8 mouse cellular contexts compared by ENCODE assay signal in the genomic region with DNA sequence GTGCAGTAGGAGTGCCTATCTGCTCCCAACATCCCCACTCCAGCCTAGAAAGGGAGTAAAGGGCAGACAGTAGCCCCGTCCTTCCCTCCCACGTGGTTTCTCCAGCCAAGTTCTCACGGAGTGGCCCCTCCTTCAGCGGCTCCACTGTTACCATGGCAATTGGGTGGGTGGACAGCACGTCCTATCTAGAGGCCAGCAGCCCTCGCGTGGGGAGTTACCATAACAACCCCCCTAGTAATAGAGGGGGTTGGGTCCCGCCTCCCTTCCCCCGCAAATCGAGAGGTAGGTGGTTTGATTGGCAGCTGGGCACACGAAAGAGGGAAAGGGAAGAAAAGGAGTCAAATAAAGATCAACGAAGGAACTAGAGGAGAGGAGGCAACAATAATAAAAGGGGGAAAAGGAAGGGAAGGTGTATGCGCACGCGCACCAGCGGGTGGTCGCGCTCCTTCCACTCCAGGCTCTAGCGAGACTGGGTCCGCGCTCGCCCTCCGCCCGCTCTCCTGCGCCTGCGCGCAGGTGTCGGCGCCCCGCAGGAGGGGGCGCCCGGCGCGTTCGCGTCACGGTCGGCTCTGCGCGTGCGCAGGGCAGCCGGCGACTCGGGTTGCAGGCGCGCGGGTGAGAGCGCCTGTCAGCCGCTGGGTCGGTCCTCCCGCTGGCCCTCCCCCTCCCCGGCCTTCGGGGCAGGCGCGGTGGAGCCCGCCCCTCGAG. TPM values are rescaled to one million over a fixed set of nuclear protein-coding genes. Genes with fewer than 3 reads are reported as not detected.
DNase-seq lines count a peak whose midpoint lies in the region; ATAC-seq and TF ChIP-seq lines count a peak whose summit lies in the region.

TSS of gene Mink1 (plus strand) at position 595 of the 708 bp plus-strand sequence.

- H3K27ac ChIP-seq in lung, embryonic 14.5 days (ENCODE audit: low read depth) = peak within 1 kb of the TSS; percentile 88
- H3K27ac ChIP-seq in olfactory bulb, adult 2 months (ENCODE audit: insufficient read depth, low read depth, low read length) = peak within 1 kb of the TSS; percentile 90

- WGBS in lung, embryonic 14.5 days = 1% methylated on average over 39 of the region's 57 CpGs
- WGBS in olfactory bulb, adult 2 months = under 1% methylated on average over 56 of the region's 57 CpGs

- peak; percentile 92 for DNase-seq in MN1 (ENCODE audit: low spot score)
- DNase-seq in cerebellum, adult 9-10 months = peak; percentile 84
- DNase-seq in layer of hippocampus, adult 8-10 months (ENCODE audit: low spot score in 2 of 2) = peak; percentile 86 to 92
- peak; percentile 95 for DNase-seq in lung, embryonic 14.5 days
- DNase-seq in thymus, adult 18-20 months = peak; percentile 84 to 86

- H3K27me3 ChIP-seq in lung, embryonic 14.5 days (ENCODE audit: insufficient read depth, low read length) = no peaks in the 10 kb centered on the region

- peak within 1 kb of the TSS; percentile 96 for H3K4me2 ChIP-seq in lung, embryonic 14.5 days

- H3K4me1 ChIP-seq in lung, embryonic 14.5 days (ENCODE audit: insufficient read depth) = peaks cover 9% of the 10 kb centered on the region; the same call in 1 of the 2 replicates
- peaks cover 9% of the 10 kb centered on the region for H3K4me1 ChIP-seq in olfactory bulb, adult 2 months (ENCODE audit: control insufficient read depth, insufficient read depth, low read length)

- peak; percentile 94 for TF ChIP-seq POLR2A in olfactory bulb, adult 2 months (IDR thresholded peaks at IDR 0.05; ENCODE audit: insufficient read depth, low read depth, low read length)

- TF ChIP-seq CTCF in lung, embryonic 14.5 days (IDR thresholded peaks at IDR 0.05; ENCODE audit: low read depth) = no peak
- no peak for TF ChIP-seq CTCF in olfactory bulb, adult 2 months (IDR thresholded peaks at IDR 0.05; ENCODE audit: insufficient read depth, low read depth, low read length)

- ATAC-seq in frontal cortex, adult (ENCODE audit: low TSS enrichment) = peak; percentile 79
- ATAC-seq in hematopoietic stem cell, adult 5-6 weeks (replicated peaks in 1 of 2; ENCODE audit: insufficient read depth in 1 of 2, low FRiP score in 2 of 2, low TSS enrichment in 1 of 2, low read depth in 1 of 2, poor library complexity in 2 of 2, severe bottlenecking in 2 of 2) = peak; percentile 42 to 55
- ATAC-seq in lung, embryonic 14.5 days (ENCODE audit: insufficient read depth) = peak; percentile 90

- no peaks in the 10 kb centered on the region for H3K9me3 ChIP-seq in lung, embryonic 14.5 days (ENCODE audit: low read depth, low read length)

- H3K36me3 ChIP-seq in lung, embryonic 14.5 days (ENCODE audit: insufficient read depth) = no peaks in the 10 kb centered on the region

- H3K4me3 ChIP-seq in lung, embryonic 14.5 days (ENCODE audit: low read depth, low read length) = peak within 1 kb of the TSS; percentile 88
- peak within 1 kb of the TSS; percentile 78 for H3K4me3 ChIP-seq in olfactory bulb, adult 2 months (ENCODE audit: insufficient read depth, low read depth, low read length)

- H3K9ac ChIP-seq in lung, embryonic 14.5 days = peak within 1 kb of the TSS; percentile 80

RNA-seq across cellular contexts. Expression of gene Mink1, which starts in this region (rescaled TPM):
- 26.4 and 30.8 TPM in 2 replicates for total RNA-seq in hematopoietic stem cell, adult 5-6 weeks (2017)
- 100 to 1,000 TPM; 419 to 496 (median 460) TPM for total RNA-seq in layer of hippocampus, adult 8-10 months (2022)
- 15.2 and 15.4 TPM in 2 replicates for polyA plus RNA-seq in lung, embryonic 14.5 days (2014; fragmentation: Nextera tagmentation; extraction: Ambion mirVana)
- polyA plus RNA-seq in olfactory bulb, adult 2 months (2012; ENCODE audit: insufficient read depth, insufficient read length, low replicate concordance, missing spikeins) = 190 TPM in 1 of 2 replicates, not detected in the other

Comparison
In these comparisons a context has a peak if more than half of its experiments do, and no peak if none do; other contexts are left out.
1. Peak in every context shown above with its lines: DNase-seq, ATAC-seq, H3K4me3 ChIP-seq and H3K27ac ChIP-seq.
2. RNA of gene Mink1 (total RNA-seq): 419 to 496 TPM in layer of hippocampus, adult 8-10 months; 26.4 to 30.8 TPM in hematopoietic stem cell, adult 5-6 weeks; every median in the first group is over 10 times any median in the second.